Comparison of ENCODE assay signal across 8 mouse cellular contexts in the genomic region with DNA sequence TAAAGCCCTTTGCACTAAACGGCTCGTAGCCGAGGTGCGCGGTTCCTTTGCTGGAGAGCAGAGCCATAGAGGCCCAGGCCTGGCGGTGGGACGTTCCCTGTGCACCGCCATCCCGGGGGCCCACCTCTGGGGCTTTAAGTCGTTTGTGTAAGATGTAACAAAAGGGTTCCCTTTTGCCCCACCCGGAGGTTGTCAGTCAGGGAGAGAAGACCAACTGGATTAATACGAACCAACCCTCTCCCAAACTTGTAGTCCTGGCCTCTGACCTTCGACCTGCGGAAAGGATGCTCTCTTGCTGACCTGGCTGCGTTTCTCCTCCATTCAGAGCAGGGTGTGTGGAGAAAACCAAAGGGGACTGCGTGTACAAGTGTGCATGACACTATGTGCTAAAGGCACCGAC. TPM values are rescaled to one million over a fixed set of nuclear protein-coding genes. Genes with fewer than 3 reads are reported as not detected.
DNase-seq lines count a peak whose midpoint lies in the region; ATAC-seq and TF ChIP-seq lines count a peak whose summit lies in the region.

No protein-coding gene starts in this region.

- peaks cover 74% of the 10 kb centered on the region for H3K27me3 ChIP-seq in embryonic facial prominence, embryonic 15.5 days
- peaks cover 100% of the 10 kb centered on the region for H3K27me3 ChIP-seq in limb, embryonic 10.5 days (ENCODE audit: low read depth, poor library complexity, severe bottlenecking)
- peaks cover 47% of the 10 kb centered on the region for H3K27me3 ChIP-seq in stomach, embryonic 14.5 days (ENCODE audit: control insufficient read depth, insufficient read depth, low read length)
- peaks cover 41% of the 10 kb centered on the region for H3K27me3 ChIP-seq in thymus, adult 2 months (ENCODE audit: control insufficient read depth, insufficient read depth, low read length)

- WGBS in embryonic facial prominence, embryonic 15.5 days = 3% methylated on average over 17 of the region's 17 CpGs
- 1% methylated on average over 17 of the region's 17 CpGs for WGBS in limb, embryonic 10.5 days
- WGBS in stomach, embryonic 14.5 days = 2% methylated on average over 17 of the region's 17 CpGs
- WGBS in thymus, adult 2 months = 5% methylated on average over 17 of the region's 17 CpGs

- ATAC-seq in embryonic facial prominence, embryonic 15.5 days (ENCODE audit: insufficient number of reproducible peaks, low FRiP score, low TSS enrichment, low read depth) = no peak
- ATAC-seq in stomach, embryonic 14.5 days (ENCODE audit: insufficient number of reproducible peaks, insufficient read depth, low FRiP score, low read depth) = no peak

- no peak; the same call in 1 of the 2 replicates for TF ChIP-seq CTCF in thymus, adult 2 months (IDR thresholded peaks at IDR 0.05; ENCODE audit: borderline replicate concordance, control insufficient read depth, extremely low read depth, insufficient read depth, low read length, poor library complexity)

- peak overlapping the region; percentile 4; the same call in 1 of the 2 replicates for H3K9ac ChIP-seq in embryonic facial prominence, embryonic 15.5 days
- H3K9ac ChIP-seq in stomach, embryonic 14.5 days (replicated peaks; ENCODE audit: low read depth, low read length) = no peak overlapping the region

- H3K4me2 ChIP-seq in embryonic facial prominence, embryonic 15.5 days (replicated peaks) = peak overlapping the region; percentile 80
- peak overlapping the region; percentile 47 for H3K4me2 ChIP-seq in stomach, embryonic 14.5 days (replicated peaks; ENCODE audit: low read depth, low read length)

- peak; percentile 40 for DNase-seq in retina, embryonic 14.5 days (ENCODE audit: low spot score)
- DNase-seq in retina, postnatal 1 day = no peak
- DNase-seq in limb, embryonic 10.5 days (ENCODE audit: low spot score) = peak; percentile 56
- no peak for DNase-seq in adrenal gland, adult 8-10 months
- DNase-seq in frontal cortex, postnatal 25 days (ENCODE audit: low spot score in 2 of 2) = no peak
- no peak for DNase-seq in thymus, adult 2 months

- TF ChIP-seq POLR2A in thymus, adult 2 months (IDR thresholded peaks at IDR 0.05; ENCODE audit: control insufficient read depth, extremely low read depth, insufficient read depth, low read length, poor library complexity) = no peak

- H3K4me1 ChIP-seq in embryonic facial prominence, embryonic 15.5 days = peaks cover 60% of the 10 kb centered on the region
- peaks cover 79% of the 10 kb centered on the region for H3K4me1 ChIP-seq in limb, embryonic 10.5 days
- H3K4me1 ChIP-seq in stomach, embryonic 14.5 days (ENCODE audit: control insufficient read depth, insufficient read depth, low read length) = peaks cover 26% of the 10 kb centered on the region; the same call in 1 of the 2 replicates
- H3K4me1 ChIP-seq in thymus, adult 2 months (replicated peaks; ENCODE audit: control insufficient read depth, insufficient read depth, low read length) = peaks cover 32% of the 10 kb centered on the region

- peak overlapping the region; percentile 37 for H3K4me3 ChIP-seq in embryonic facial prominence, embryonic 15.5 days (replicated peaks)
- H3K4me3 ChIP-seq in limb, embryonic 10.5 days = peak overlapping the region; percentile 45
- peak overlapping the region; percentile 25 for H3K4me3 ChIP-seq in stomach, embryonic 14.5 days (ENCODE audit: low read depth, low read length)
- H3K4me3 ChIP-seq in thymus, adult 2 months (ENCODE audit: control insufficient read depth, insufficient read depth, low read length) = no peak overlapping the region

- H3K27ac ChIP-seq in embryonic facial prominence, embryonic 15.5 days (replicated peaks) = 0 out of 2 replicates have a peak overlapping the region, but pooled peaks have one; percentile 84
- no peak overlapping the region for H3K27ac ChIP-seq in limb, embryonic 10.5 days
- H3K27ac ChIP-seq in stomach, embryonic 14.5 days (ENCODE audit: low read length) = no peak overlapping the region
- no peak overlapping the region for H3K27ac ChIP-seq in thymus, adult 2 months (ENCODE audit: control insufficient read depth, insufficient read depth, low read length)

- no peaks in the 10 kb centered on the region for H3K36me3 ChIP-seq in embryonic facial prominence, embryonic 15.5 days
- H3K36me3 ChIP-seq in limb, embryonic 10.5 days = no peaks in the 10 kb centered on the region
- H3K36me3 ChIP-seq in stomach, embryonic 14.5 days (ENCODE audit: control insufficient read depth, insufficient read depth, low read length) = no peaks in the 10 kb centered on the region
- H3K36me3 ChIP-seq in thymus, adult 2 months (ENCODE audit: control insufficient read depth, insufficient read depth, low read length) = no peaks in the 10 kb centered on the region

- no peaks in the 10 kb centered on the region for H3K9me3 ChIP-seq in embryonic facial prominence, embryonic 15.5 days (replicated peaks)
- no peaks in the 10 kb centered on the region for H3K9me3 ChIP-seq in limb, embryonic 10.5 days (replicated peaks)
- H3K9me3 ChIP-seq in stomach, embryonic 14.5 days (ENCODE audit: control insufficient read depth, low read depth, low read length) = no peaks in the 10 kb centered on the region

RNA-seq across cellular contexts. Expression of gene Kazald1, which starts 5.7 kb away (rescaled TPM):
- polyA plus RNA-seq in embryonic facial prominence, embryonic 15.5 days (2015; fragmentation: Nextera tagmentation; extraction: Ambion mirVana) = 58.2 and 59.1 TPM in 2 replicates
- 1.0 and 1.5 TPM in 2 replicates for polyA plus RNA-seq in limb, embryonic 10.5 days (2016; fragmentation: Nextera tagmentation; extraction: Ambion mirVana)
- polyA plus RNA-seq in stomach, embryonic 14.5 days (2014; fragmentation: Nextera tagmentation; extraction: Ambion mirVana) = 1.3 and 4.7 TPM in 2 replicates
- total RNA-seq in adrenal gland, adult 8-10 months (2022) = 10 to 100 TPM in 2 of 4 experiments, 1 to 10 TPM in 2; 6.2 to 13.8 (median 9.5) TPM
- 4.6 and 7.9 TPM in 2 replicates for polyA plus RNA-seq in thymus, adult 2 months (2012; rRNA removed)

RNA-seq across cellular contexts. Expression of gene Sfxn3, which starts 33.4 kb away (rescaled TPM):
- polyA plus RNA-seq in embryonic facial prominence, embryonic 15.5 days (2015; fragmentation: Nextera tagmentation; extraction: Ambion mirVana) = 37.4 and 41.3 TPM in 2 replicates
- 4.6 and 8.4 TPM in 2 replicates for polyA plus RNA-seq in limb, embryonic 10.5 days (2016; fragmentation: Nextera tagmentation; extraction: Ambion mirVana)
- polyA plus RNA-seq in stomach, embryonic 14.5 days (2014; fragmentation: Nextera tagmentation; extraction: Ambion mirVana) = 28.8 and 34.5 TPM in 2 replicates
- total RNA-seq in adrenal gland, adult 8-10 months (2022) = 10 to 100 TPM; 53.1 to 96.1 (median 73.9) TPM
- polyA plus RNA-seq in thymus, adult 2 months (2012; rRNA removed) = 46.9 and 61.1 TPM in 2 replicates

RNA-seq across cellular contexts. Expression of gene Pdzd7, which starts 35.2 kb away (rescaled TPM):
- 0.68 and 0.75 TPM in 2 replicates for polyA plus RNA-seq in embryonic facial prominence, embryonic 15.5 days (2015; fragmentation: Nextera tagmentation; extraction: Ambion mirVana)
- 0.20 and 0.28 TPM in 2 replicates for polyA plus RNA-seq in limb, embryonic 10.5 days (2016; fragmentation: Nextera tagmentation; extraction: Ambion mirVana)
- 0.62 TPM in 2 replicates for polyA plus RNA-seq in stomach, embryonic 14.5 days (2014; fragmentation: Nextera tagmentation; extraction: Ambion mirVana)
- under 1 TPM; 0.12 to 1.00 (median 0.56) TPM for total RNA-seq in adrenal gland, adult 8-10 months (2022)
- polyA plus RNA-seq in thymus, adult 2 months (2012; rRNA removed) = 0.33 and 0.47 TPM in 2 replicates

Comparison
In these comparisons a context has a peak if more than half of its experiments do, and no peak if none do; other contexts are left out.
1. DNase-seq: peak in retina, embryonic 14.5 days (single experiment) and limb, embryonic 10.5 days (single experiment); none in retina, postnatal 1 day (single experiment), adrenal gland, adult 8-10 months (single experiment), frontal cortex, postnatal 25 days (0 of 2) and thymus, adult 2 months (single experiment).